Mouse (Mus musculus) mesoderm, embryonic 11.5 days (tissue): ENCODE results near the gene P2ry6.

Source experiments
- DNase-seq: peaks from one replicate; pipeline ENCODE4 v3.0.0-alpha.2; 2012; ENCODE audit warnings: low read depth, low spot score

The P2ry6 gene

DNA sequence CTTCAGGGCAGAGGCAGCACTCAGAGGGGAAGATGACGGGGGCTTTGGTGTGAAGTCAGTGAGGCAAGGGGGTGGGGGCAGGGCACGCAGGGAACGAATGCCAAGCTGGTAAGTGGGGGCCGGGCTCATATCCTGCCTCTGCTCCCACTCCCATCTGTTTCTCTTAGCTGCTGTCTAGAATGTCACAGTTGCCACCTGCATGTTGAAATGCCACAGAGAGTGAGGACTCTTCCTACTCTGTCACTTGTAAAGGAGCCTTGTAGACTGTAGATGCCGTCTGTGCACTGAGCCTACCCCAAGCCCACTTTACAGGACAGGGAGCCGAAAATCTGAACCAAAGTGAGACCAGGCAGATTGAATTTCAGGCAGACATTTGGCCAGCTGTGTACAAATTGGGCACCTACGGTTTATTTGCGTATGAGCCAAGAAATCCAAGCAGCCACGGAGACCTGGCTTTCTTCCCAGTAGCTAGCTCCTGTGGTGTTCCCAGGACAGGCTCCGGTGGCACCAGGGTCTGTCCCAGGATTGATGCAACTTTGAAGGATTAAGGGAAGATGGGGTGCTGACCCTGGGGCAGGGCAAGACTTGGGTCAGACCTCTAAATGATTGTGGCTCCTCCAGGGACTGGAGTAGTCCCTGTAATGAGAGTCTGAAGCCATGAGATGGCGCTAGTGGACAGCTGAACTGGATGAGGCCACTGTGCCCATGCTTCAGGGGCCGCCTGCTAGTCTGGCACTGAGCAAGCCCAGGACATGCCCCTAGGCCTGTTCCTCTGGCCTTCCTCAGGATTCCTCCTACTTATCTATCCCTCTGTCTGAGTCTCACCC is 31.4 kb downstream of the P2ry6 start:
- DNase-seq, result peak; percentile 83

DNA sequence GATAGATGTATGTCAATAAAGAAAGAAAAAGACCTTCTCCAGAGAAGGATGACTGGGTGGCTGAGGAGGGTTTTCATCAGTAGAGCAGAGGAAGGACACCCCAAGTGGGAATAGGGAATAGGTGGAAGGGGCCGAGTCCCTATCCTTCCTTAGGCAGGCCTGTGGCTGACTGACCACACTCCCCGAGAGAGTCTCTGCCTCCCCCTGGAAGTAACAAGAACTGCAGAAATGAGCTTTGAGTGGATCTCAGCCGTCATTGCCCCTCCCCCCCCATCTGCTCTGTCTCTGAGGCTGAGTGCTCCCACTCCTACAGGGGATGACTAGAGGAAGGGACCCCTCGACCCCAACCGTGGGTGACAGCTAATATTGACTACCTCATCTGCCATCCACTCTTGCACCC is 33.3 kb downstream of the P2ry6 start:
- no peak for DNase-seq

DNA sequence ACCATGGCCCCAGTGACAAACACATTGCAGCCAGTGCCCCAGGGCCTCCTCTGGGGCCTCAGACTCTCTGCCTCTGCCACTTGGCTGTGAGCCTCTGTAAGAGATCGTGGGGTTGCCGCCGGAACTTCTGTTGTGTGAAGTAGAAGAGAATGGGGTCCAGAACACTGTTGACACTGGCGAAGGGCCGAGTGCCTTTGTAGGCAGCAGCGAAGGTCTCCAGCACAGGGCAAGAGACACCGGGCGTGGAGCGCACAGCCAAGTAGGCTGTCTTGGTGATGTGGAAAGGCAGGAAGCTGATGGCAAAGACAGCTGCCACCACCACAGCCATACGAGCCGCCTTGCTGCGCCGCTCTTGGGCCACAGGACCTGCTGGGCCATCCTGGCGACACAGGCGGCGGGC is 36.3 kb downstream of the P2ry6 start:
- no peak for DNase-seq

DNA sequence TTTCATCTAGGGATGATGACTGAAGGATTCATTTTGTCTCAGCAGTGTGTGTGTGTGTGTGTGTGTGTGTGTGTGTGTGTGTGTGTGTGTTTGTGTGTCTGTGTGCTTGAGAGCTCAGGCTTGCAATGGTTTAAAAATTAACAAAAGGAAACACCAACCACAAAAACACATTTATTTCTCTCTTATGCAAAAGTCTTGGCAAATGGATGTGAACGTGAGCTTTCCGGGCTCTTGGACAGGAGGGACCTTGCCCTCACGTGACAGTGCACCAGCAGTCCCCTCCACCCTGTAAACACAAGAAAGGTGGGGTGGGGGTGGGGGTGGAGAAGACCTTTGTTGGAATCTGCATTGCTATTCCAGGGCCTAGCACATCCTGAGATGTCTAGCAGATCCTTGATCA is 37.0 kb downstream of the P2ry6 start:
- DNase-seq, result no peak

DNA sequence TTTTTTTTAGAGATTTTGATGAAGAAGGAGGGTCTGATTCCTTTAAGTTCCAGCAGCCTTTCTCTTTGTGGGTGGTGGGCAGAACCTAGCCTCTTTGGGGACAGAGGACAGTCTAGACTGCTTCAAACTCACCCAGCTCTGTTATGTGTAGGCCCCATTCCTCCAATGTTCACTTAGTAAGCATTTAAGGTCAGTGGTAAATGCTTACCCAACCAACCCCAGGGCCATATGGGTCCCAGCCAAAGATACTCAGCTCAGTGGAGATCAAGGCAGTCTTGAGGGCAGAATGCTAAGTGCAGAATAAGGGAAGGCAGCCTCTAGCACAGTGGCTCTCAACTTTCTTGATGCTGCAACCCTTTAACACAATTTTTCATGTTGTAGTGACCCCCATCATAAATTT is 40.9 kb downstream of the P2ry6 start:
- no peak for DNase-seq

DNA sequence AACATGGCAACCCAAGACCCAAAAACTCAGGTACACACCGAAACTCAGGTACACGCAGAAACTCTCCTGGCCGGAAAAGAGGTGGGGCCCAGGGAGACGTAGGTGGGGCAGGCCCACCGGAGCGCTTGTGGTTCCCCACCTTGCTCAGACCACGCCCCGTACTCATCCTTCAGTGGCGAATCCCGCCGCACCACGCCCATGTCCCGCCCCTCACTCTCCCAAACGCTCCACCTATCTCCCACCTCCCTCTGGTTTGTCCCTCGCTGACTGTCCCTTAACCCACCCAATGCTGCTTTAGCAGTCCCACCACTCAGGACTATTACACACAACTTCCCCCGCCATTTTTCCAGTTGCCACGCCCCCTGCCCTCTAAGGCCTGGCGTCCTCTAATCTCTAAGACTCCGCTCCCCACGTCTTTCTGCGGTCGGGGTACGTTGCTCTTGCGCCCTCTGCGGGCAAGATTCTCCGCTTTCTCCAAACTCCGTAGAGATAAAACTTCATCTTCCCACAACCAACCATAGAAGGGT is 41.9 kb downstream of the P2ry6 start:
- peak; percentile 95 for DNase-seq

DNA sequence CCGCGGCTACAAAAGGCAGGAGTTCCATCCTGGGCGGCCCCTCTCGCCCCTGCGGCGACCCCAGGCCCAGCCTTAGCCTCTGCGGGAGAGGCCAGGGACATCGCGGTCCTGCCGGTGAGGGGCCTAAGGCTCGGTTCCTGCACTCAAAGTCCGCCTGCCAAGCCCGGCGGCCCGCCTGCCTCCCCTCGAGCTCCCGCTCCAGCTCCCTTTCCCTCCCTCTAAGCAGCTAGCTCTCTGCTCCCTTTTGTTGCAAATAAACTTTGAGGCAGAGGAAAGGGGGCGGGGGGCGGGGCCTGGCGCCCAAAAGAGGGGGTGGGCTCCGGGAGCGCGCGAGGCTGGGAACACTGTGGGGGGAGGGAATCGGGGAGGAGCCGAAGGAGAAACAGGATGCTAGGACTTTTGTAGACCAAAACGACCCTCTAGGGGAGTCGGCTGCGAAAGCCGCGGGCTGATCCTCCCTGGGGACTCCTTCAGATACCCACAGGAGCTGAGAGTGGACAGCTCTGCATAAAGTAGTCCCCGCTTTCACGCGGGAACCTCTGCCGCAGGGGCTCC is 42.4 kb downstream of the P2ry6 start, which contains the start of gene Arhgef17:
Gene Arhgef17 (minus strand): TSS at position 182 of the 555 bp plus-strand sequence.
- peak; percentile 92 for DNase-seq

DNA sequence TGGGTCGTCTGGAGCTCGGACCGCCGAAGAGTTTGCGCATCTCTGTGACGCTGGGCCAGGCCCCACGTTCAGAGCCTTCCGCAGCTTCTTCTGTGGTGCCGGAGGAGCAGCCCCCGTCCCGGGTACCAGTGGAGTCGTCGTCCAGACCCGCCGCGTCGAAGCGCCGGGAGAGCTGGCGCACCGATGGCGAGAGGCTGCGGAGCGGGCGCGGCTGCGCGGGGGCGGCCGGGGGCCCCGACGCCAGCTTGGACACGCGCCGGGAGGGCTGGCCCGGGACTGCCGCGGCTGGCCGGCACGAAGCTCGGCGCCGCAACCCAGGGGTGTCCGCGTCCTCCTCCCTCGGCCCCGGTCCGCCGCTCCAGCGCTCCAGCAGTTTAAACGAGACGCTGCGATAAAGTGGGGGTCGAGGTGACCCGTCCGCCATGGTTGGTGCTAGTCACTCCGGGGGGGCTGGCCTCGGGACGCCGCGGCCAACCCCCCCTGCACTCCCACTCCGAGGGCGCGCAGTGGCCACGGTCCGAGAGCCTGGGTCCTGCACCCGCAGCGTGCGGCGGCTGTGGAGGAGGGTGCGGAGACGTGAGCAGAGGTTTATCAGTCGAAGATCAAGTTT is 43.0 kb downstream of the P2ry6 start:
- no peak for DNase-seq

DNA sequence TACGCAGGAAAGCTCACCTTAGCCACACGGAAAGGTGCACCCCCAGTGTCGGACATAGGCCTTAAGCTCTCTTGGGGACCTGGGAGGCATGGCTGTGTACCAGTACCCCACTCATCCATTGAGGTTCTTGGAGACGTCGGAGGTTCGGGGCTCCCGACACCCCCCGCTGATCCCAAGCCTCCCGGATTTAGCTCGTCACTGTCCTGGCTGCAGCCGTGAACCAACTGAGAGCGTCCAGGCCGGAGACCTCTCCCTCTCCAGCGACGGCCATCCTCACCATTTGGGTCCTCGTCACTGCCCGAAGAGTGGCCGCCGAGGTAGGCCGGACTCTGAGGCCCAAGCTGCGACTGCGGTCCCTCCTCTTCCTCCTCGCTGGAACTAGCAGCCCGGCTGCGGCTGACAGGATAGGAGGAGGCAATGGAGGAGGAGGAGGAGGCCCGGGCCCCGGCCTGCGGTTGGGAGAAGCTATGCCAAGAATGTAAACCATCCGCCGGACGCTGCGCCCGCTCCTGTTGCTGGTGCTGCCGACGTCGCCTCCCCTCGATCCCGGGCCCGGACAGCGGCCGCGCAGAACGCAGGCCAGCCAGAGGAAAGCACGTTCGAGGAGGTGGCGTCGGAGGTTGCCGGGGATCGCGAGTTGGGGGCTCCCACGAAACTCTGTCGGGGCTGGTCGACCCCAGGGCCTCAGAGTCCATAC is 43.7 kb downstream of the P2ry6 start:
- peak; percentile 84 for DNase-seq

DNA sequence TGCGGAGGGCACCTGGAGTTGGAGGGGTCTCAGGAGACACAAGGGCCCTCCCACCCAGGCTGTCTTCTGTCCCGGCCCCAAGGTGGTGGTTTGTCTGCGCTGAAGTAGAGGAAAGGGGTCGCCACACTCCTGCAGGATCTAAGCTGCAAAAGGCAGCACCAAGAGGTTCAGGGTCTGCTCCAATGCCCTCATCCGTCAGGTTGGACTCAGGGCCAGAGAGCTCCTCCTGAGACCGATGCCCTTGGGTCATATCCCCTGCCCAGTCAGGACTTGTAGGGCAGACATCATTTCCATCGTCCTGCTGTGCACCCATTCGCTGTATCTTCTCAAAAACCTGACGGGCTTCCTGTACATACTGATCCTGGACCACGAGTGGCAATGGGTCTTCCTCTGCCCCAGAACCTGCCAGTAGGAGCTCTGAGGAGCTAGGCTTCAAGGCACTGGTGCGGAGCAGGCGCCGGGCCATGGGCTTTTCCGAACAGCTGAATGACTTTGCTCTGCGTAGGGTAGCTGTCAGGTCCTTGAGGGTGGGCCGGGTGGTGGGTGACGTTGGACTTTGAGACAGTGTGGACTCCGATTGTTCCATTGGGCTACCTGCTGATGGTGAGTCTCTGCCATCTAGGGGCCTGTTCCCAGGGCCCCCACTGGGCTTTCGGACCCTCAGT is 44.7 kb downstream of the P2ry6 start:
- no peak for DNase-seq

DNA sequence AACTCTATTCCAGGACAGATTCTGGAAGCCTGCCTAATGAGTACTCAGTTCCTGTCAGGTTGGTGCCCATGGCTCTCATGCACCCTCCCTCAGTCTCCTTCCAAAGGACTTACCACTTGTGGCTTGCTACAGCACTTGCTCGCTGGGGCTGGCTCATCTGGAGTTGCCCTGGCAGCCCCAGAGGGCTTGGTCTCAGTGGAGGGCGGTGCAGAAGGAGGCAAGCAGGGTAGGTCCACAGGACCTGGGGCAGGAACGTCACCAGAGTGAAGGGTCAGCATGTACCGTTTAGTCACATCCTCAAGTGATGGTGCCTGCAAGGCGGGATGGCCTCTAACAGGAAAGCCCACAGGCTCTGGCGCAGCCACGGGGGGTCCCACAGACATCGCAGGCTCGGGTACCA is 46.0 kb downstream of the P2ry6 start:
- DNase-seq, result no peak

DNA sequence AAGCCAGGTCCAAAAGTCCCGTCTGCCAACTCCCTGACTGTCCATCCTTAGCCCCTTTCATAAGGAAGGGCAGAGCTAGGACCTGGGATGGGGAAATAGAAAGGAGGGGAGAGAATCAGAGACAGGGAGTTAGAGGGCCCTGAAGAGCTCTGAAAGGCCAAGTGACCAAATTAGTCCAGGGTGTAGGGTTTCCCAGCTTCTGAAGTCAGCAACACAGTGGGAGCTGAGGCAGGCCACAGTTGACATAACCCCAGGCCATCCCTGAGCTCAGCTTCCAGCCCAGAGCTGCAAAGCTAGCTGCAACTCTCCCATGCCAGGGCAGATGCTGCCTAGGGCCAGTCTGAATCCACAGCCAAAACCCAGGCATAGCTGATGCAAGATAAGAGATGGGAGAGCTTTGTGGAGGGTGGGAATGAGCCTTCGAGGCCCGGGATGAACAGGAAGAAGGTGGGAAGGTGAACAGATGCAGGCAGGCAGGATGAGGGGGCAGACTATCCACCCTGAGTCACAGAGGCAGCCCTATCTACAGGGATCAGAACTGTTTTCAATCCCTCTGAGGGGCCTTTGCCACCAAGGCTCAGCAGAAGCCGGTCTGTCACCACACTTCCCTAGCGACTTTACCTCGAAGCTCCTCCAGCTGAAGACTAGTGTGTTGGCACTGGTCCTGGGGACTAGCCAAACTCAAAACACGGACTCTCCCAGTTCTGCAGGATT is 47.0 kb downstream of the P2ry6 start:
- DNase-seq, result no peak

DNA sequence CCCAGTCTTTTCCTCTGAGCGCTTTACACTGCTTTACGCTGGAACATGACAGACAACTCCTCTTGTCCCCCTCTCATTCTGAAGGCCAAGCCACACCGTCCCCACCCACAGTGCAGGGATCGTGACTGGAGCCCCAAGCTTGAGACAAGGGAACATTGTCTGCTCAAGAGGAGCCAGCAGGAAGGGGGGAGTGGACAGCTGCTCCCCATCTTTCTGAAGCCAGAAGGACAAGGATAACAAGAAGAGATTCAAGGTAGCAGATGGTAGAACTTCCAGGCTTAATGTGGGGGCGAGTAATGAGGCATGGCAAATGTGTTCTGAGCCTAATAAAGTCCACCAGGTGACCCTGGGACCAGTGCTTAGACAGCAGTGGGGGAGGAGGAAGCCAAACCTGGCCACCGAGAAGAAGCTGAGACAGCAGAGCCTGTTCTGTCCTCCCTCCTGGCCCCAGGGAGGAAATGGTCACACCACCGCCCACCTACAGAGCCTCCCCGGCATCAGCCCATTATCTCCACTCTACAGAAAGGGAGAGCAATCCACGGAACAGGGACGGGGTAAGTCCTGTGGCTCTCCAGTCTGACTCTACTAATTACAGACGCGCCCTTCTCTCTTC is 48.0 kb downstream of the P2ry6 start:
- no peak for DNase-seq

DNA sequence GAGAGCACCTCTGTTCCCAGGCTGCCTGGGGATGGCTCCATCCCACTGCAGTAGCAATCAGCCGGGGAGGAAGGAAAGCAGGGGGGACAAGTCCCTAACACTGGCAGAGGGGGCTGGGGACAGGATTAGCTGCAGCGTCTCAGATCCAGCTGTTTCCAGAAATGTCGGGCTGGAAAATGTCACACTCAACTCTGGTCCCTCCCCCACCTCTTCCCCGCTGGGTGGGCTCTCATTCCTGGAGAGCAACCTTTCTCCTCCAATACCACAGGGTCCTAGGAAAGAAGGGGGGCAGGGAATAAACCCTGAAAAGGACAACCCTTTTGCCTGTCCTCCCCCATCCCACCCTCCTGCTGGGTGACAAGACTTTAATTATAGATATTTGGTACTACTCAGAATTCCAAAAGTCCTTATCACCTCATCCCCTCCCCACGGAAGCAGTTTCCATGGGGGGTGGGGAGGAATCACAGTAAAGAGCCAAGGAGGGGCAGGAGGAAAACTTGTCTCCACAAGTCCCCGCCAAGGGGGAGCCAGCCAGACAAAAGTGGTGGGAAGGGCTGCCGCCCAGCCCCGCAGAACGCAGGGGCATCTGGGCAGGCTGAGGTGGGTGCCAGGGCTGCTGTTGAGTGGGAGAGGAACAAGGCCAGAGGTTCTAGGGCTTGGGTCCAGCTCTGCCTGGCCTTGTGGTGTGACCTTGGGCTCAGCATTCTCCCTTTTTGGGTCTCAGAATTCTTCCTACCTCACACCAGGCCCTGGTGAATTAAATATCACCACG is 49.6 kb downstream of the P2ry6 start:
- no peak for DNase-seq

DNA sequence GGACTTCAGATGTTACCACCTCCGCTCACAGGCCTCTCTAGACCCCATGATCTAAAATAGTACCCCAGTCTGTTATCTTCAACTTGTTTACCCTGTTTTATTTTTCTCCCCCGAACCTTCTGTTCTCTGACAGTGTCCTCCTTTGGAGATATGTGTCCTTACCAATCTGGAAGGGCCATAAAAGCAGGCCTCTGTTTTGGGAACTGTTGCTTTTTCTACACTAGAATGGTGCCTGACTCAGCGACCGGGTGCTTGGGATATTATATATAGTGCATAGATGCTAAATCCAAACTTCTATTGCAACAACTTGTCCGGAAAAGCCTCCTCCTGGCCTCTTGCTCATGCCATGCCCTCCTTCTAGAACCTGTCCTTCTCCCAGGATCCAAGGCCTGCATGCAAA is 50.2 kb downstream of the P2ry6 start:
- DNase-seq, result no peak

DNA sequence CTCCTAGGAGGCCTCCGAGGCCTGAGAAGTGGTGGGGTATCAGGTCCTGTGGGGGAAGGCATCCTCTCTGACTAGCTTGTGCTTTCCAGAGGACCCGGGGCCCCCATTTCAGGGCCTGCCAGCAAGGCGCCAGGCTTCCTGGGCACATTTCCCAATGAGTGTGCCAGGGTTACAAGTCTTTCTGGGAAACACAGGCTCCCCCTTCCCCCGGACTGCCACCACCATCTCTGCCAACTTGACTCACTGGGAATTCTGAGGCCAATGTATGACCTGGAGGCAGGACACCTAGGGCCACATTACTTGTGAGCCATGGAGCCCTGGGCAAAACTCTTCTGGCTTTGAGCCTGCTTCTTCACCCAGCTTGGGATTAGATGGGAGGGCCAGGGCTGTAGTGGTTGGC is 51.5 kb downstream of the P2ry6 start:
- no peak for DNase-seq

DNA sequence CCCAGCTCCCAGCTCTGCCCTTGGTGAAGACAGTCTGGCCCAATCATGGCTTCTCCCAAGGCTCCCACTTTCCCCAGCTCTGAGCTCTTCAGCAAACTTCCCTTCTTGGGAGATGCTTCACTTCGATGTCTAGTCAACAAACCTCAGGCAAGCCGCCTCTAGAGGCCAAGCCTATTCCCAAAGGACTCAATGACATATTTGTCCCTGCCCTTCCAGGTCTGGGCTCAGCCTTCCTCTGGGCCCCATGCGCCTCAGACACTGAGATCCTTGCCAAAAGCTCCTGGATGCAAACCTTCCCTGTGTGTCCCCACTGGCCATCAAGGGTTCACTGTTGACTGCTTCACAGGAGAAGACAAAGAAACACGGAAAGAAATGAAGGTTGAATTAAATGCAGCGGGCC is 53.2 kb downstream of the P2ry6 start:
- DNase-seq, result no peak

DNA sequence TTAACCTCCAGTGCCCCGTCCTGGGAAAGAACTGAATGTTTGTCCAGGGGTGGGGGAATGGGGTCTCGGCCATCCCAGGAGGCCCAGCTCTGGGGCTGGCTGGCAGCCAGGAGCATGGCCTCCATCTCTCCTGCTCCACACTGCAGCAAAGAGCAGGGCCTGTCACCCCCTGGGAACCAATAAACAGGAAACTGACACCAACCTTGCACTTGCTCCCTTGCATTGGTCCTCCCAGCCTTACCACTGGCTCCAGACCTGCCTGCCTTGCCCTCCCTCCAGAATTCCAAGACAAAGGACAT is 54.7 kb downstream of the P2ry6 start:
- peak; percentile 81 for DNase-seq

DNA sequence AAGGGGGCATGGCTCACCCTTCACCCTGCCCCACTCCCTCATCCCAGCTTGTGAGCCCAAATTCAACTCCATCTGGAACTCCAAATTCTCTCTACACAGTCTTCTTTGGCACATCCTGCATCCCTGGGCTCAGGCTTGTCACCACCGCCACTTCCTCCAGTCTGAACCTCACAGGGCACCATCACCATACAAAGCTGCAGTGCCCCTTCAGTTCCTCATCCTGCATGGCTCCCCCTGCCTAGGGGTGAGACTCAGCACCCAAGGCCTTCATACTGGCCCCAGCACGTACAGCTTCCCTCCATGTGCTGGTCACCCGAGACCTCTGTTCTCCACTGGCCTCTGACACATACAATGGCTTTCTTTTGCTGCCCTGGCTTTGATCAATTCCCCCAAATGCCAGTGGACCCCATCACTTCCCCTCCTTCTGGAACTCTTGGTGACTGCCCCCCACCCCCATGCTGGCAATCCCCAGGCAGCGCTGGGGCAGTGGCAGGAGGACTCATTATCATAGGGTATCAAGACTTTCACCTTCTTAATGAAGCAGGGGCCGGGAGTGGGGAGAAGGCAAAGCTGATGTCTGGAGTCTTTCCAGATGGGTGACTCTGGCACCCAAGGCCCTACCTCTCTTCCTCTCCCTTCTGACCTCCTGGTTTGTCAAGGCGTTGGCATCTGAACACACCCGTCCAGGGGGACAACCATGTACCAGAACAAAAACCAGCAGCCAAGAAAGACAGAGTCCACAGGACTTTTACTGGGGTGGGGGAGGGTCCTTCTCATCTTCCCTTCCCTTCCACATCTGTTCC is 55.2 kb downstream of the P2ry6 start:
- DNase-seq, result no peak
